Mouse (Mus musculus) C3H10T1/2 (cell line): ENCODE data around the gene Cyb5r4. TPM values are rescaled to one million over a fixed set of nuclear protein-coding genes. Genes with fewer than 3 reads are reported as not detected.

ENCODE experiments used
- polyA plus RNA-seq, 2 experiments: library from polyadenylated mRNA; unstranded; fragments of >200 nt; fragmentation: generic; extraction: Trizol; gene quantifications; one replicate each; pipeline ENCODE4 v1.2.1; 2012; ENCODE audit warnings: missing spikeins in 2 of 2

Cyb5r4 gene
- 1 to 10 TPM; 2.0 to 6.2 TPM for polyA plus RNA-seq

DNA sequence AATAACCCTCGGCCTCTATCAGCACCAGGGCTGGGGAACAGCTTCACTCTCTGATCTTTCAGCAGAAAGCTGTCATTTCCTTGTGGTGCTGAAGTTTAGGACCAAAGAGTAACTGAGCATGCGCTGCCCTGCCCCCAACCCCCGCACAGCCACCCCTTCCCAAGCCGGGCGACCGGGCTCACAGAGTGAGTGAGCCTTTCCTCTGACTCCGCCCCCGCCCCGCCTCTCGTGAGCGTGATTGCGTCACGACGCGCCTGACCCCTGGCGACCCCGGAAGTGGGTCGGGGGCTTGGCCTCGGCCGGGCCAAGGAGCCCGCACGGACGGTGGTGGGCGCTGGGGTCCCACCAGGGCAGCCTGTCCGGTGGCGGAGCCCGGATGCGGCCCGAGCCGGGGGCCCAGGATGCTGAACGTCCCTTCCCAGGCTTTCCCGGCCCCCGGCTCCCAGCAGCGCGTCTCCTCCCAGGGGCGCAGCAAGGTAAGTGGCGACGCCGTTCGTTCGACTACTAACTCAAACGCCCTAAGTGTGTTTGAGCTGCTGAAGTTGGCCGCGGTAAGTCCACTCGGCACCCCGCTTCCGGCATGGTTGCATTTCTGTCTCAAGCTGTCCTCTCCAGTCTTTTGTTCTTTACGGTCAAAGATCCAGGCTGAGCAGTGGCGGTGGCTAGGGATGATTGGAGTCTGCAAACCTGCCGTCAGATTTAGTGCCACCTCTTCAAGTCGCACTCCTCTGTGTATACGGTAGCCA is at the start of gene Cyb5r4:
Gene Cyb5r4, plus strand, starts transcription at position 237 of the 746 bp plus-strand sequence.

DNA sequence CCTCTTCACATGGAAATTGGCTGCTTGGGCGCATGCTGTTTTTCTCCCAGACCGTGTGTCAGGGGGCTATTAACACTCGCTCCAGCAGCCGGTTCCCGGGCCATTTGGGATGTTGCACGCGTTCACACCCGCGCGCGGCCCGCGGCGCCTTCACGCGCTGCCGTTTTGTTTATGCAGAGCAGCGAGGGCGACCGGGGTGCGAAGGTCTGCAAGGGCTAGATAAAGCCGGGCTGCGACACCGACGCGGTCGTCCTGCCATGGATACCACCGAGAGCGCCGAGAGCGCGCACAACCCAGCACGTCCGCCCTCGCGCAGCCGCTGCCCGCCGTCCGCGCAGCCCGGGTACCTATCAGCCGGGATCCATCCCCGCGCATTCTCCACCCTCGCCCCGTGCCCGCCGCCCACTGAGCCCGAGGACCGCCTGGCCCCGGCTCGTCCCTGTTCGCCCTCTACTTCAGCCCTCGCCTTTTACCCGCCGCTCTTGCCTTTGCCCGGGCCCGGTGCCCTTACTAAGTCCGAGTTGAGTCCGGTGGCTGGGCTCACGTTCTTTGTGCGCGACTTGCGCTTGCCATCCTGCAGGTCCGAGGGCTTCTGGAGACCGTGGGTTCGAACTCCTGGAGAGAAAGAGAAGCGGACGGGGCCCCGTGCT is 6.4 kb upstream of the Cyb5r4 start, which contains the start of gene Ripply2:
Gene Ripply2, plus strand, starts transcription at position 250 of the 650 bp plus-strand sequence.

Other genes with a start within 250 kb of the Cyb5r4 start
- gene Snap91, start 141.4 kb upstream of the Cyb5r4 start, polyA plus RNA-seq, result under 1 TPM in 1 of 2 experiments, not detected in 1; 0.01 TPM
- not detected for gene Ripply2, start 6.5 kb upstream of the Cyb5r4 start, polyA plus RNA-seq
- not detected for gene Mrap2, start 122.3 kb downstream of the Cyb5r4 start, polyA plus RNA-seq
- 1 to 10 TPM in 1 of 2 experiments, under 1 TPM in 1; 0.29 to 1.3 TPM for gene Cep162, start 233.5 kb downstream of the Cyb5r4 start, polyA plus RNA-seq